Mouse (Mus musculus) G1E (cell line): ENCODE measurements around the gene Tmem19. TPM values are rescaled to one million over a fixed set of nuclear protein-coding genes. Genes with fewer than 3 reads are reported as not detected.
A peak's percentile ranks its signal among the peaks of the same experiment; 100 is the strongest.

Experiments
- ATAC-seq: 2 replicates; pipeline ENCODE4 v1.8.0; 2016; ENCODE audit warnings: mild to moderate bottlenecking; ENCODE audit not compliant: insufficient number of reproducible peaks, poor library complexity, low FRiP score, severe bottlenecking; ENCODE audit errors: extremely low read depth
- DNase-seq: peaks from one replicate; pipeline ENCODE4 v3.0.0; 2012; ENCODE audit warnings: low spot score
- H3K27me3 ChIP-seq: 2 replicates; pipeline ENCODE4 v1.6.1; 2012; ENCODE audit warnings: mild to moderate bottlenecking, low read length, inconsistent platforms; ENCODE audit not compliant: insufficient read depth
- H3K36me3 ChIP-seq: replicated peaks from 2 replicates; pipeline ENCODE3; 2012; ENCODE audit warnings: mild to moderate bottlenecking, inconsistent platforms
- H3K4me1 ChIP-seq: 2 replicates; pipeline ENCODE4 v1.6.1; 2012; ENCODE audit warnings: low read depth, low read length, inconsistent platforms, mixed read lengths; ENCODE audit not compliant: insufficient read depth
- H3K4me3 ChIP-seq: 2 replicates; pipeline ENCODE4 v1.5.1; 2012; ENCODE audit warnings: low read depth, mild to moderate bottlenecking, inconsistent platforms, low read length, moderate library complexity, mixed read lengths
- H3K9me3 ChIP-seq: replicated peaks from 2 replicates; pipeline ENCODE4 v1.6.1; 2012; ENCODE audit warnings: inconsistent platforms
- CTCF ChIP-seq: IDR thresholded peaks from 2 replicates; pipeline ENCODE4 v1.5.1; 2012; ENCODE audit warnings: low read depth, low read length, inconsistent platforms, mixed read lengths
- GATA1 ChIP-seq: IDR thresholded peaks from 2 replicates; pipeline ENCODE4 v1.6.1; 2012; ENCODE audit warnings: borderline replicate concordance, low read length, inconsistent platforms, mixed read lengths
- GATA2 ChIP-seq: IDR thresholded peaks from 2 replicates; pipeline ENCODE4 v1.6.1; 2012; ENCODE audit warnings: low read depth, low read length, inconsistent platforms, borderline replicate concordance
- POLR2AphosphoS5 ChIP-seq: IDR thresholded peaks from 2 replicates; pipeline ENCODE4 v1.6.1; 2012; ENCODE audit warnings: low read depth, low read length, inconsistent platforms; ENCODE audit not compliant: insufficient replicate concordance
- TAL1 ChIP-seq: conservative IDR thresholded peaks from 2 replicates; pipeline ENCODE4 v1.6.1; 2012; ENCODE audit warnings: low read depth, low read length, inconsistent platforms, mixed read lengths
- polyA plus RNA-seq: library from polyadenylated mRNA; stranded (reverse); fragments of >175 nt; gene quantifications from 2 replicates; pipeline ENCODE4 v1.2.3, GENCODE M21; 2012
- total RNA-seq, 2 experiments: library from RNA; stranded (forward) in 1 of 2; stranded (reverse) in 1 of 2; fragments of 200-1000 nt in 1 of 2; fragments of >200 nt in 1 of 2; fragmentation: Nextera tagmentation in 1 of 2; gene quantifications; 2 replicates each; pipeline ENCODE4 v1.2.3; 2014 to 2017

Gene Tmem19
- total and polyA plus RNA-seq, 3 experiments: 2.9 to 17.9 (median 10.5) TPM

DNA sequence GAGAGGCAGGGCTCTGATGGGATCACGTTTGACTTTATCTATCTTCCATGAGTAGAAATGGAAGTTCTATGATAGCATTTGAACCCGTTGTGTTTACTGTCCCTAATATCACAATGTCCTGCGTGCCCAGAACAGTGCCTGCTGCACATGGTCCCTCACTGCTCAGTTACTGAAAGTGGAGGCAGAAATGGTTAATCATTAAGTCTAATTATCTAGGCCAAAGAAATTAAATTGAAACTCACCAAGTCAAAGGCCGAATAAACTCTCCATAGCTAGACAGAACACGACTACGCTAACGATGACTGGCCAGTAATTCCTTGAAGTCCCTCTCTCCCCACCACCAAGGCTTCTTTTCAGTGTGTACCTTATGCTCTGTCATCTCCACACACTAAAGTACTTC is 12.8 kb downstream of the Tmem19 start:
- DNase-seq (no peak), ATAC-seq (no peak)
- TF ChIP-seq POLR2AphosphoS5: no peak
- no peak for TF ChIP-seq GATA2
- no peak for TF ChIP-seq GATA1
- no peak for TF ChIP-seq CTCF
- H3K27me3 ChIP-seq: no peaks in the 10 kb centered on the region
- H3K4me1 ChIP-seq: peaks cover 7% of the 10 kb centered on the region
- H3K36me3 ChIP-seq: peaks cover 27% of the 10 kb centered on the region
- H3K4me3 ChIP-seq: no peak overlapping the region
- no peaks in the 10 kb centered on the region for H3K9me3 ChIP-seq

DNA sequence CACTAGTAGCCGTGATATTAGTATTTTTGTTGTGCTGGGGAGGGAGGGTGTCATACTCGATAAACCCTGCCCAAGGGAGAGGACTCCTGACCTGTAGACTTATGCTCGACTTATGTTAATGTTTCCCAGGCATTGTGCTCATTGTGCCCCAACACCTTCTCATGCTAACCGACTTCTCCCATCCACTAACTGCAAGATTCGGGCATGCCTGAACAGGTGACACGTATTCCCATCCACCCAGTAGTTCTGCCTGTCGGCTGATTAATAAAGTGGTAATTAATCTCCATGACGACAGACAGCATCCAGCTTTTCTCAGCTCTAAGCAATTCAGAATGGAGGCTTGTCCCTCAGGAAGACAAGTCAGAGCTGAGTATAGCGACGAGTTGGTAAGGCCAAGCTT is 13.3 kb downstream of the Tmem19 start:
- ATAC-seq: no peak
- Histone ChIP-seq H3K4me3 (no peak overlapping the region), H3K4me1 (peaks cover 7% of the 10 kb centered on the region), H3K27me3 (no peaks in the 10 kb centered on the region), H3K36me3 (peaks cover 26% of the 10 kb centered on the region), H3K9me3 (no peaks in the 10 kb centered on the region)
- TF ChIP-seq TAL1 (no peak), GATA1 (no peak), GATA2 (no peak), POLR2AphosphoS5 (no peak), CTCF (no peak)
- no peak for DNase-seq

DNA sequence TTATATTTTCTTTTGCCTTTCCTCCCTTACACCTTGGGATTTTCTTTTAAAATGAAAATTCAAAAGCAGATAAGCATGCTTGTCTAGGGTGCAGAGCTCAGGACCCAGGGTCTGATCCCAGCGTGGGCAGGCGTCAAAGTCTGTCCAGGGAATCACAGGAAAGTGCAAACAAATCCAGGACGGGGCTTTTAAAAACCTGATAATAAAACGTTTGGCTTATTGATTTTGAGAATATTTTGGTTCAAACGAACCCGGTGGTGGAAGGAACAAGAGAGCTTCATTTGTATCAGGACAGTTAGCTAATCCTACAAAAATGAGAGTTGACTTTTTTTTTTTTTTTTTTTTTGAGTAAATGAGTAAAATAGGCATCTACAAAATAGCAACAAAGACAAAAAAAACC is 14.2 kb downstream of the Tmem19 start:
- Histone ChIP-seq H3K27me3 (no peaks in the 10 kb centered on the region), H3K9me3 (no peaks in the 10 kb centered on the region), H3K36me3 (peaks cover 30% of the 10 kb centered on the region), H3K4me1 (peaks cover 11% of the 10 kb centered on the region), H3K4me3 (no peak overlapping the region)
- DNase-seq: no peak
- TF ChIP-seq CTCF: no peak
- TF ChIP-seq TAL1: no peak
- TF ChIP-seq GATA2: no peak
- TF ChIP-seq POLR2AphosphoS5: no peak
- no peak for TF ChIP-seq GATA1
- no peak for ATAC-seq

DNA sequence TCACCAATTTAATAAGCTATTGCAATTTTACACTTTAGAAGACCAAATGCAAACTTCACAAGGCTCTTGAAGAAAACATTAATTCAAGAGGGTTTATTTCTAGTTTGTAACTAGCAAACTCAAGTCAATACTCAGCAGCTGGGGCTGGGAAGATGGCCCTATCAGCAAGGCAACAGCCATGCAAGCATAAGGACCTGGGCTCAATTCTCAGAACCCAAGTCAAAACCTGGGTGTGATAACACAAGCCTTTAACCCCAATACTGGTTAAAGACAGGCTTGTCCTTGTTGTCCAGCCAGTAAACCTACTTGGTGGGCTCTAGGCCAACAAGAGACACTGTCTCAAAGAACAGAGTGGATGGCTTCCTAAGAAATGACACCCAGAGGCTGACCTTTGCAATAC is 15.9 kb downstream of the Tmem19 start:
- Histone ChIP-seq H3K27me3 (no peaks in the 10 kb centered on the region), H3K4me3 (no peak overlapping the region), H3K4me1 (peaks cover 17% of the 10 kb centered on the region), H3K36me3 (peaks cover 43% of the 10 kb centered on the region), H3K9me3 (no peaks in the 10 kb centered on the region)
- TF ChIP-seq GATA2 (no peak), TAL1 (no peak), POLR2AphosphoS5 (no peak), CTCF (no peak), GATA1 (no peak)
- DNase-seq (no peak), ATAC-seq (no peak)

DNA sequence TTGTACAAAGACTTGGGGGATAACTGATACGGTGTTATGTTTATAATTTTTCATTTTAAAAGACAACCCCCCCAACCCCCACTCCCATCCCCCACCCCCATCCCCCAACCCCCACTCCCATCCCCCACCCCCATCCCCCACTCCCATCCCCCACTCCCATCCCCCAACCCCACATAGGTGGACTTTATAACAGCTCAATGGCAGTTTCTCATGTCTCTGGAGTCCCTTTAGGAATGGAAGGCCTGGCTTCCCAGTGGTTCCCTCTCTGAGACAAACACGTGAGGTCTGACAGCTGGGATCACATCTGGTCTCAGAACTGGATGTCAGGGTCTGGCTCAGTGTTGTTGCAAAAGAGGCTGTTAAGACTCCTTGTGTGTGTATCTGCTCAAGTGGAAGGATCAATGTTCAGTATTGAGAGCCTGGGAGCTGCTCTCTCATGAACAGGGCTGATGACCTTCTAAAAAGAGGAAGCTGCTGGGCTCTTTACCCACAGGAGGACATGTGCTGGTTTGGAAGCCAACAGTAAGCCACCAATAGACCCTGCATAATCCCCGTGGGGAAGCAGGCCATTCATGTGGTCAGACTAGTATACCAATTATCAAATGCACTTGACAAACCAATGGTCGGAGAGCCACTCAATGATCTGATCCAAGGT is 19.4 kb downstream of the Tmem19 start:
- Histone ChIP-seq H3K9me3 (no peaks in the 10 kb centered on the region), H3K4me1 (peaks cover 14% of the 10 kb centered on the region), H3K36me3 (peaks cover 51% of the 10 kb centered on the region), H3K4me3 (no peak overlapping the region), H3K27me3 (no peaks in the 10 kb centered on the region)
- peak; percentile 29 for DNase-seq
- ATAC-seq: peak; percentile 87
- TF ChIP-seq POLR2AphosphoS5: no peak
- no peak for TF ChIP-seq GATA1
- no peak for TF ChIP-seq CTCF
- no peak for TF ChIP-seq TAL1
- TF ChIP-seq GATA2: no peak

DNA sequence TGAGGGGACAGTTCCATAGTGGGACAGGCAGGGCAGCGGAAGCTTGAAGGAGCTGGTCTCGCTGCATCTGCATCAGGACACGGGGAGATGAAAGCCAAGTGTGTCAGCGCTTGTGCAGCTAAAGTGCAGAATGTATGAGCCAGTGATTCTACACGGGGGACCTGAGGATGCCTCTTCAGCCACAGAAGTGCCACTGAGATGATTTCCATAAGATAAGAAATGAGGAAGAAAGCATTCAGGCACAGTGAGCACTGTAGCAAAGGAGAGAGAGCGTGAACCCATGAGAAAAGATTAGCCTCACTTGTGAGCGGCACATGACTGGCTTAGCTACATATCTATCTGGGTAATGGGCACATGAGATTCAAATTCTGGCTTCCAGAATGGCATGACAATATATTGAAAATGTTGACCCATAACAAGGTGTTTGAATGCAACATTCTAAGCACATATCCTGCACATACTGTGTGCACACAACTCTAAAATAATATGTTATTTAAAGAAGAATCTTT is 22.4 kb downstream of the Tmem19 start:
- peaks cover 41% of the 10 kb centered on the region for H3K36me3 ChIP-seq
- peaks cover 14% of the 10 kb centered on the region for H3K4me1 ChIP-seq

More for the DNA sequence above, 22.4 kb downstream of the Tmem19 start:
- H3K27me3 ChIP-seq: no peaks in the 10 kb centered on the region
- no peak for TF ChIP-seq POLR2AphosphoS5
- no peak for TF ChIP-seq GATA1
- no peak for TF ChIP-seq CTCF
- no peak for TF ChIP-seq GATA2
- TF ChIP-seq TAL1: no peak
- DNase-seq (no peak), ATAC-seq (peak; percentile 36; the same call in 1 of the 2 replicates)
- no peak overlapping the region for H3K4me3 ChIP-seq
- H3K9me3 ChIP-seq: no peaks in the 10 kb centered on the region
